Mouse (Mus musculus) cerebellum, adult 9-11 months (tissue): ENCODE data around the gene Rae1.

Source experiments
- DNase-seq: peaks from one replicate; pipeline ENCODE4 v3.0.0; 2022

Rae1 gene

GRCm38 (mm10) chr2:172999630-173000284, at the start of gene Rae1:
TSS of gene Rae1 (plus strand) at chr2:173000117.
- peak; percentile 97 for DNase-seq

- no peak for DNase-seq
Measured at GRCm38 (mm10) chr2:172950119-172950676, 49.7 kb upstream of the Rae1 start.

- DNase-seq = no peak
Measured at GRCm38 (mm10) chr2:172950722-172951121, 49.2 kb upstream of the Rae1 start.

- no peak for DNase-seq
Measured at GRCm38 (mm10) chr2:172951976-172952375, 47.9 kb upstream of the Rae1 start.

- DNase-seq = no peak
Measured at GRCm38 (mm10) chr2:172958579-172958978, 41.3 kb upstream of the Rae1 start.

- DNase-seq = no peak
Measured at GRCm38 (mm10) chr2:172959006-172959768, 40.7 kb upstream of the Rae1 start.

GRCm38 (mm10) chr2:172960350-172960749, 39.6 kb upstream of the Rae1 start:
- DNase-seq = no peak

GRCm38 (mm10) chr2:172961211-172961610, 38.7 kb upstream of the Rae1 start:
- no peak for DNase-seq

GRCm38 (mm10) chr2:172965249-172965648, 34.7 kb upstream of the Rae1 start:
- DNase-seq = no peak

GRCm38 (mm10) chr2:172966480-172966879, 33.4 kb upstream of the Rae1 start:
- no peak for DNase-seq

- no peak for DNase-seq
Measured at GRCm38 (mm10) chr2:172971865-172972264, 28.1 kb upstream of the Rae1 start.

- no peak for DNase-seq
Measured at GRCm38 (mm10) chr2:172973806-172974565, 25.9 kb upstream of the Rae1 start.

GRCm38 (mm10) chr2:172974701-172975100, 25.2 kb upstream of the Rae1 start:
- no peak for DNase-seq

GRCm38 (mm10) chr2:172975159-172975558, 24.8 kb upstream of the Rae1 start:
- no peak for DNase-seq

- no peak for DNase-seq
Measured at GRCm38 (mm10) chr2:172976661-172977238, 23.2 kb upstream of the Rae1 start.

GRCm38 (mm10) chr2:172977409-172978130, 22.3 kb upstream of the Rae1 start, which contains the start of gene Spo11:
TSS of gene Spo11 (plus strand) at chr2:172977700.
- DNase-seq = no peak

- DNase-seq = no peak
Measured at GRCm38 (mm10) chr2:172978131-172978633, 21.7 kb upstream of the Rae1 start.

- no peak for DNase-seq
Measured at GRCm38 (mm10) chr2:172979666-172980345, 20.1 kb upstream of the Rae1 start.

GRCm38 (mm10) chr2:172982776-172983561, 16.9 kb upstream of the Rae1 start:
- no peak for DNase-seq

- no peak for DNase-seq
Measured at GRCm38 (mm10) chr2:172990161-172990560, 9.8 kb upstream of the Rae1 start.
